Mouse (Mus musculus): ENCODE results near the gene Cfap61. TPM values are rescaled to one million over a fixed set of nuclear protein-coding genes. Genes with fewer than 3 reads are reported as not detected.
A peak's percentile ranks its signal among the peaks of the same experiment; 100 is the strongest.
"Not testable (repeated sequence)": the region's sequence is repeated elsewhere in the genome, so short reads cannot be mapped to it uniquely, and the experiment has no call there.

Gene Cfap61
- total and polyA plus RNA-seq, 2 experiments = not detected

DNA sequence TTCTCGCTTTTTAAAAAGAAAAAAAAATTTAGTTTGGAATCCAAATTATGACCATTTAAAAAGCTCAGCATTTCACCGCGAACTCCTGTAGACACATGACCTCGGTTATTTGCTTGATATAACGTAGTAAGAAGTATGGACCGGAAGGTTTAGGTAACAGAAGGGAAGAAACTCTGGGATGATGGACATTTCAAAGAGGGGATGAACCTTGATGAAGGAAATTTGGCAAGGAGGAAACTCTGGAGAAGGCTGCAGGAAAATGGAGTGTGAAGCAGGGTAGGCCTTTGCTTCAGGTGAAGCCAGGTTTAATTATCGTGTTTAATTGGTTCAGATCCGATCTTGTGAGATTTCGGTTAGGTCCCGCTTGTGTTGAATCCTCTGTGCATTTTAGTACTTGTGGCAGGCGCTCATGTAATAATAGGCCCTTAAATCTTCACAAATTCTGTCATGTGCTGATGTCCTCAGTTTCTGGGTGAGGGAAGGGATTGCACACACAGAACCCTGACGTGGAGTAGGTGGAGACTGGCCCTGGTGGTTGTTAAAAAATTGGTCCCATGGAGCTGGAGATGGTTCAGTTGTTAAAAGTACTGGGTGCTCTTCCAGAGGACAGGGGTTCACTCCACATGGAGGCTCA is 30.5 kb upstream of the Cfap61 start:
- TF ChIP-seq CTCF (IDR thresholded peaks at IDR 0.05; ENCODE audit: low read depth, low read length) = no peak
- no peak for TF ChIP-seq POLR2A (IDR thresholded peaks at IDR 0.05; ENCODE audit: extremely low read depth, insufficient read depth, low read length)
- 0 out of 2 replicates have a peak overlapping the region, but pooled peaks have one; percentile 32 for H3K9ac ChIP-seq (ENCODE audit: low read depth, low read length)
- DNase-seq (ENCODE audit: extremely low read depth, low read depth, low spot score) = no peak
- peaks cover 22% of the 10 kb centered on the region; the same call in 1 of the 2 replicates for H3K79me2 ChIP-seq (ENCODE audit: control insufficient read depth, insufficient read depth, low read length)
- peaks cover under 1% of the 10 kb centered on the region; the same call in 1 of the 2 replicates for H3K36me3 ChIP-seq (ENCODE audit: control insufficient read depth, insufficient read depth, low read length)
- 31% methylated on average over 12 of the region's 12 CpGs for WGBS
- H3K27ac ChIP-seq (replicated peaks; ENCODE audit: insufficient read depth, low read depth, low read length) = no peak overlapping the region
- H3K27me3 ChIP-seq (ENCODE audit: control insufficient read depth, insufficient read depth, low read length) = no peaks in the 10 kb centered on the region
- H3K4me3 ChIP-seq (ENCODE audit: insufficient read depth, low read depth, low read length) = no peak overlapping the region; the same call in none of the 2 replicates
- H3K4me1 ChIP-seq (ENCODE audit: control insufficient read depth, insufficient read depth, low read length) = peaks cover 8% of the 10 kb centered on the region; the same call in 1 of the 2 replicates

DNA sequence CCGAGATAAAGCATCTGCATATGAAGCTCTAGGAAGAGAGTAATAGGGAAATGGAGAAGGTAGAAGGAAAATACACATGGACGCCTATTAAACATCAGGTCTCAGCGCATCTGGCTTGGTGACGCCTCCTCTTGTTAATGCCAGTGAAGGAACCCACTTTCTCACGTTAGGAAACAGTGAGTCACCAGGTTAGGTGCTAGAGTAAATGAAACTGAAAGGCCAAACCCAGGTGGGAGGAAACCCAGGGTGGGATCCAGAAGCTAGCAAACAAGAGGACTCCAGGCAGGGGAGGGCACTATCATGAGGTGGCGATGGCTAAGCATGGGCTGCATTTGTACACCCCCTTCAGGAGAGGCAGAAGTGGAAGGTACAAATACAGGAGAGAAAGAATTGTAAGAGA is 29.4 kb upstream of the Cfap61 start:
- Histone ChIP-seq H3K27ac (replicated peaks; ENCODE audit: insufficient read depth, low read depth, low read length) (no peak overlapping the region), H3K36me3 (ENCODE audit: control insufficient read depth, insufficient read depth, low read length) (peaks cover 5% of the 10 kb centered on the region; the same call in 1 of the 2 replicates), H3K9ac (ENCODE audit: low read depth, low read length) (no peak overlapping the region), H3K27me3 (ENCODE audit: control insufficient read depth, insufficient read depth, low read length) (no peaks in the 10 kb centered on the region), H3K79me2 (ENCODE audit: control insufficient read depth, insufficient read depth, low read length) (peaks cover 22% of the 10 kb centered on the region; the same call in 1 of the 2 replicates), H3K4me1 (ENCODE audit: control insufficient read depth, insufficient read depth, low read length) (peaks cover 8% of the 10 kb centered on the region; the same call in 1 of the 2 replicates), H3K4me3 (ENCODE audit: insufficient read depth, low read depth, low read length) (no peak overlapping the region)
- 84% methylated on average over 6 of the region's 6 CpGs for WGBS
- TF ChIP-seq CTCF (IDR thresholded peaks at IDR 0.05; ENCODE audit: low read depth, low read length) (no peak), POLR2A (IDR thresholded peaks at IDR 0.05; ENCODE audit: extremely low read depth, insufficient read depth, low read length) (no peak)
- no peak for DNase-seq (ENCODE audit: extremely low read depth, low read depth, low spot score)

DNA sequence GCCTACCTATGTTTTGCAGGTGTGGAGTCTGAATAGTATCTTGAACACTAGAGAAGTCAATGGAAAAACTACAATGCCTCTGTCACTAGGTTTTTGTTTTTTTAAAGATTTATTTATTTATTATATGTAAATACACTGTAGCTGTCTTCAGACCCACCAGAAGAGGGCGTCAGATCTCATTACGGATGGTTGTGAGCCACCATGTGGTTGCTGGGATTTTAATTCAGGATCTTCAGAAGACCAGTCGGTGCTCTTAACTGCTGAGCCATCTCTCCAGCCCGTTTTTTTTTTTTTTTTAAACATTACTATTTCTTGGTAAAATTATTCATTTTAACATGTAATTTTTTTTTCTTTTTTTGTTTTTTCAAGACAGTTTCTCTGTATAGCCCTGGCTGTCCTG is 28.7 kb upstream of the Cfap61 start:
- not testable (repeated sequence) for H3K27me3 ChIP-seq (ENCODE audit: control insufficient read depth, insufficient read depth, low read length); DNase-seq (ENCODE audit: extremely low read depth, low read depth, low spot score); H3K9ac ChIP-seq (ENCODE audit: low read depth, low read length); H3K27ac ChIP-seq (replicated peaks; ENCODE audit: insufficient read depth, low read depth, low read length); H3K4me1 ChIP-seq (ENCODE audit: control insufficient read depth, insufficient read depth, low read length); H3K36me3 ChIP-seq (ENCODE audit: control insufficient read depth, insufficient read depth, low read length); H3K4me3 ChIP-seq (ENCODE audit: insufficient read depth, low read depth, low read length)
- WGBS = 54% methylated on average over 4 of the region's 4 CpGs
- TF ChIP-seq CTCF (IDR thresholded peaks at IDR 0.05; ENCODE audit: low read depth, low read length) = 0 out of 2 replicates have a peak, but pooled peaks have one; percentile 4
- peaks cover 22% of the 10 kb centered on the region; the same call in 1 of the 2 replicates for H3K79me2 ChIP-seq (ENCODE audit: control insufficient read depth, insufficient read depth, low read length)

DNA sequence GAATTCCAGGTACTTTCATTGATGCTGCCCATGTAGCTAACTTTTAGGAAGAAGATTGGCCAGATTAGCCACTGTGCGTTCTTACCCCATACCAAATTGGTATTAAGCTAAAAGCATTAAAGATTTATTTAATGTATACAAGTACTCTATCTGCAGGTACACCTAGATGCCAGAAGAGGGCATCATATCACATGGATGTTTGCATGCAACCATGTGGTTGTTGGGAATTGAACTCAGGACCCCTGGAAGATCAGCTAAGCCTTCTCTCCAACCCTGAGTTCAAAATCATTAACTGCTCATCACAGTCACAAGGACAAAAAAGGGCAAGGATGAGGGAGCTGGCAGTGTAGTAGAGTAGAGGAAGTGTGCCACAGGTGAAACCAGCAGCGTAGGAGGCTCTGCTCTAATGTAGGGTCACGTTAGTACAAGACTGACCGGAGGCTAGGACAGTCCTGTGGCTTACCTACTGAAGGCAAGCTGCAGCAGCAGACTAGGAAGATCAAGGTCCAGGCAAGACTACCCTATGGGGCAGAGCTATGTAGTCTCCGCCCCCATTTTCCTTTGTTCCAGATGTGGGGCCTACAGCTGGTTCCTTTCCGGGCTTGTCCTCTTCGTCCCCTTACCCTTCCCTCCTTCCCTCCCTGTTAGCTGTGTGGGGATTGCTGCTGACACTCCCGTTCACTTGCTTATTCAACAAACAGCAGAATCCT is 13.5 kb upstream of the Cfap61 start:
- no peak overlapping the region for H3K4me3 ChIP-seq (ENCODE audit: insufficient read depth, low read depth, low read length)
- H3K4me1 ChIP-seq (ENCODE audit: control insufficient read depth, insufficient read depth, low read length) = no peaks in the 10 kb centered on the region
- H3K36me3 ChIP-seq (ENCODE audit: control insufficient read depth, insufficient read depth, low read length) = peaks cover 71% of the 10 kb centered on the region
- no peak overlapping the region for H3K9ac ChIP-seq (ENCODE audit: low read depth, low read length)
- TF ChIP-seq CTCF (IDR thresholded peaks at IDR 0.05; ENCODE audit: low read depth, low read length) (no peak), POLR2A (IDR thresholded peaks at IDR 0.05; ENCODE audit: extremely low read depth, insufficient read depth, low read length) (no peak)
- no peaks in the 10 kb centered on the region for H3K79me2 ChIP-seq (ENCODE audit: control insufficient read depth, insufficient read depth, low read length)
- no peak for DNase-seq (ENCODE audit: extremely low read depth, low read depth, low spot score)
- 88% methylated on average over 8 of the region's 8 CpGs for WGBS
- no peaks in the 10 kb centered on the region for H3K27me3 ChIP-seq (ENCODE audit: control insufficient read depth, insufficient read depth, low read length)
- H3K27ac ChIP-seq (replicated peaks; ENCODE audit: insufficient read depth, low read depth, low read length) = no peak overlapping the region

DNA sequence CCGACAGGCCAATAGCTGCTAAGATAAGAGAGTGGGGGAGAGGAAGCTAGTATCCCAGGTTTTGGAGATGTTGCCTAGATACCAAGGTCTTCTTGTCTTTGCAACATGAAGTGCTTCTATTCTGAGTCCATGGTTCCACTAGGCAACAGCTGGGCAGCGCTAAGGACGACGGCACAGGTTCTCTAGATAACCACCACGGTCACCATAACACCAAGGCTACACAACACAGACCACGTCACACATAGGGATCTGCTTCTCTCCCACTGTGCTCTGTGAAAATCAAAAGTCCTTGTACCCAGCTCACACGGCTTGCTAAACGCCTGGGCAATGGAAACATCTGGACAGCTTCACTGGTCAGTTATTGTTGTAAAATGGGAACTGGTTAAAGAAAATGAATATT is 2.4 kb downstream of the Cfap61 start:
- H3K4me1 ChIP-seq (ENCODE audit: control insufficient read depth, insufficient read depth, low read length) = peaks cover 2% of the 10 kb centered on the region; the same call in 1 of the 2 replicates
- TF ChIP-seq CTCF (IDR thresholded peaks at IDR 0.05; ENCODE audit: low read depth, low read length) (no peak), POLR2A (IDR thresholded peaks at IDR 0.05; ENCODE audit: extremely low read depth, insufficient read depth, low read length) (no peak)
- H3K36me3 ChIP-seq (ENCODE audit: control insufficient read depth, insufficient read depth, low read length) = peaks cover 1% of the 10 kb centered on the region; the same call in 1 of the 2 replicates
- no peak for DNase-seq (ENCODE audit: extremely low read depth, low read depth, low spot score)
- no peak overlapping the region for H3K9ac ChIP-seq (ENCODE audit: low read depth, low read length)
- H3K79me2 ChIP-seq (ENCODE audit: control insufficient read depth, insufficient read depth, low read length) = no peaks in the 10 kb centered on the region; the same call in 1 of the 2 replicates
- 80% methylated on average over 8 of the region's 8 CpGs for WGBS
- no peaks in the 10 kb centered on the region for H3K27me3 ChIP-seq (ENCODE audit: control insufficient read depth, insufficient read depth, low read length)
- no peak overlapping the region for H3K4me3 ChIP-seq (ENCODE audit: insufficient read depth, low read depth, low read length)
- no peak overlapping the region for H3K27ac ChIP-seq (replicated peaks; ENCODE audit: insufficient read depth, low read depth, low read length)
